Mouse (Mus musculus) urinary bladder, adult 18-20 months (tissue): ENCODE measurements at regions not wholly inside any gene's neighbourhood (a gene's known extent, or its start where the extent isn't known, plus 50 kb on each side); places are given as distances from the start of the nearest gene placed in this dataset.

ENCODE experiments used
- DNase-seq, 2 experiments: peaks; one replicate each; pipeline ENCODE4 v3.0.0; 2022; ENCODE audit warnings: low spot score in 2 of 2, mixed read lengths in 2 of 2

GRCm38 (mm10) chr1:3900354-3900753 is 907.3 kb upstream of the Gm37988 start:
- DNase-seq: no peak

GRCm38 (mm10) chr1:3903432-3903831 is 904.3 kb upstream of the Gm37988 start:
- DNase-seq: no peak

- DNase-seq: peak; percentile 1 to 6
Measured at GRCm38 (mm10) chr1:3912499-3912898, 895.2 kb upstream of the Gm37988 start.

- DNase-seq: no peak
Measured at GRCm38 (mm10) chr1:3913631-3914030, 894.1 kb upstream of the Gm37988 start.
